Mouse (Mus musculus): ENCODE data around the gene Lmtk2. TPM values are rescaled to one million over a fixed set of nuclear protein-coding genes. Genes with fewer than 3 reads are reported as not detected.
A peak's percentile ranks its signal among the peaks of the same experiment; 100 is the strongest.

The Lmtk2 gene
- 100 to 1,000 TPM; 150 to 165 TPM for total RNA-seq (2021)
- long read RNA-seq, experiment 1, full-length matches to known transcripts, result 5 of 57 reads
- long read RNA-seq, experiment 1, partial matches to known transcripts, result 46 of 57 reads
- long read RNA-seq, experiment 1, other reads (novel, unspliced or antisense), result 6 of 57 reads
- long read RNA-seq, experiment 2, full-length matches to known transcripts, result 5 of 37 reads
- long read RNA-seq, experiment 2, partial matches to known transcripts, result 31 of 37 reads
- long read RNA-seq, experiment 2, other reads (novel, unspliced or antisense), result 1 of 37 reads

DNA sequence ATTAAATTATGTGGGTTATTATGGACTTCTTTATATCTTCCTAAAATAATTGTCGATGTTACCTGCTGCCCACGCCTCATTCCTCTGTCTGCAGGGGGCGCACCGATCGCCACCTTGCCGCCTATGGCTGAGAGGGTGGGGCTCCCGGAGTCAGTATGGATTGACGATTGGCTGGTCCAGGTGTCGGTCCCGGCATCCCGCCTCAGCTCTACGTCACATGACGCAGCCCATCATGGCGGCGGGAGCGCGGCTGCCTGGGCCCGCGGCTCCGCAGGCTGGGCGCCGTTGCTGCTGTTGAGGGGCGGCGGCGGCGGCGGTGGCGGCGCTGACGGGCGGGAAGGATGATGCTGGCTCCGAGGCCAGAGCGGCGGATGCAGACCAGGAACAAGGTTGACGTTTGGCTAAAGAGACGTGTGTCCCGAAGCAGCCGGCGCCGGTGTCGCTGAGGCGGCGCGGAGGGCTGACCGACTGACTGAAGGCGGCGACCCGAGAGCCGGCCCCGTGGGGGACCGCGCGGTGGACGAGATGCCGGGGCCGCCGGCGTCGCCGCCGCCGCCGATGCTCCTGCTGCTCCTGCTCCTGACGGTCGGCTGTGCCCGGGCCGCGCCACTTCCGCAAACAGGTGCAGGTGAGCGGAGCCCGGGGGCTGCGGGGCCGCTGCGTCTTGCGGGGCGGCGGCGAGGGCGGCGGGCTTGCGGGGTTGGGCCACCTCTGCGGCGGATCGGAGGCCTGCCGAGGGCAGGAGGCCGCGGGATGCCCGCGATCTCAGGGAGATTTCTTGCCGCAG lies at the start of gene Lmtk2:
Lmtk2 (plus strand) TSS at position 288 of the 787 bp plus-strand sequence.
- DNase-seq (ENCODE audit: low spot score in 2 of 2), result peak; percentile 98 to 99

DNA sequence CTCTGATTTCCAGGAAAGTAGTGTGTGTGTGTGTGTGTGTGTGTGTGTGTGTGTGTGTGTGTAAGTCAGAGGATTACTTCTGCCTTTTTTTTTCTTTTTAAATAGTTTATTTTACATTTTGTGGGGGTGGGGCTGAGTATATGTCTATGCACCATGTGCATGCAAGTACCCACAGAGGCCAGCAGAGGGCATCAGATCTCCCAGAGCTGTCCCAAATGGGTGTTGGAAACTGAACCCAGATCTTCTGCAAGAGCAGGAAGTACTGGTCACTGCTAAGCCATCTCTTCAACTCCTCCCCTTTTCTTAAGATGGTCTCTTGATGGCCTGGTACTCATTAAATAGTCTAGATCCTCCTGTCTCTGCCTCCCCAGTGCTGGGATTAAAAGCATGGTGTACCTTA lies 49.0 kb upstream of the Lmtk2 start:
- DNase-seq (ENCODE audit: low spot score in 2 of 2), result no peak

DNA sequence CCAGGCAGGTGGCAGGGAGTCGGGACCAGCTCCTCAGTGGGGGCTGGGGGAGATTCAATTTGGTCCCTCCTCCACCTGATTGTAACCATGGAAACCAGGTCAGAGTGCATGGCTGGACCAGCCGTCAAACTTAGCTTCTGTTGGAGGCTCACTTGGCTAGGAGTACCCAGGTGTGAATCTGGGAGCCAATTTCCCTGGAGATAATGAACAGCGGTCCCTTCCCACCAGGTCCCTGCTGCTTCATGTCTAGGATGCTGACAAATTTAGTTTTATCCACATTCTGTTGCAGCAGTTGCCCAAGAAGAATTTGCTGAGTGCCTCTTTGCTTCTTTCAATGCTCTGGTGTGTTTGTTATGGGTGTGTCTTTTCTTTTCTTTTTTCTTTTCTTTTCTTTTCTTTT lies 46.8 kb upstream of the Lmtk2 start:
- DNase-seq (ENCODE audit: low spot score in 2 of 2), result no peak

DNA sequence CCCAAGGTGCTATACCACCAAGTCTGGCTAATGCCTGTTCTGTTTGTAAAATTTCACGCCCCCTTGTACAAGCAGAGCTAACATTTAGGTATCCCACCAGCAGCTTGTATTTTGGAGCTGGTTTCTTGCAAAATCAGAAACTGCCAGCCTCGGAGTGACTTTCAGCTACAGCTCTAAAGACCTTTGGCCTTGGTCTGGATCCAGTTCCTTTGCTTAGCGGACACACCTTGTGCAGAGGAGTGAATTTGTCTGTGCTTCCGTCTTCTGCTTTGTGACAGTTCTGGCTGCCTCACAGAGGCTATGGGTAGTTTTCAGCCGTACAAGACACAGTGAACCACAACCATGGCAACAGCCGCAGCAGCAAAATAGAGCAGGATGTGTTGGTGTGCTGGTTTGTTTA lies 45.9 kb upstream of the Lmtk2 start:
- no peak for DNase-seq (ENCODE audit: low spot score in 2 of 2)

DNA sequence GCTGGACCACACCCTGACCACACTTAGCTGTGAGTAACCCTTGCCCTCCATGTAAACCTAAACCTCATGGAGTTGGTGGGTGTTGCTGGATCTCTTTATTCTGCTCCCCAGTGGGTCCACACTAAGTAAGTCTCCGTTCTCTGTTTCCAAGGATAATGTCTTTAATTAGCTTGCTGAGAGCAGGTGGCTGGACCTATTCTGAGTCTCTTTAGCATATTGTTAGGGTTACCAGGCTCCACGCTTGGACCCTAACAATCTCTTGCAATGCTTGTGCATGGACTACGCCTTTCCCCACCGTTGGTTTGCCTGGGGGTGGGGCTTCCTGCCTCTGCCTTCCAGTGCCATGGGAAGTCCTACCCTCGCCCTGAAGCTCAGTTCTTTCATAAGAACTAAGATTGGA lies 36.1 kb upstream of the Lmtk2 start:
- no peak for DNase-seq (ENCODE audit: low spot score in 2 of 2)

DNA sequence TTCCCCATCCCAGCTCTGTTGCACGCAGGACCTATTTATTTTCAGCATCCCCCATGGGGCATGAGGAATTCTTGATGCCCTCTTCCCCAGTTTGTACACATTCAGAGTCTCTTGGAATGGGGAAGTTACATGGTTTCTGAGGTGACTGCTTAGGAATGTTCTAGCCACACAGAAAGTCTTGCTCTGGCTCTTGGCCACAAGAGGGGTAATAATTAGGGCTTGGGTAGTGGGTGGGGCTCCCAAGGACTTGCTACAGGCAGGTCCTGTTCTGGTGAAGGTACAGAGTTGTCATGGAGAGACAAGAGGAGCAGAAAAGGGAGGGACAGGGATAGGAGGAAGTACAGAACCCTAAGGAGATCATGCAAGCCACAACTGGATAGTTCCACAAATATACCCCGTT lies 34.2 kb upstream of the Lmtk2 start:
- no peak for DNase-seq (ENCODE audit: low spot score in 2 of 2)

DNA sequence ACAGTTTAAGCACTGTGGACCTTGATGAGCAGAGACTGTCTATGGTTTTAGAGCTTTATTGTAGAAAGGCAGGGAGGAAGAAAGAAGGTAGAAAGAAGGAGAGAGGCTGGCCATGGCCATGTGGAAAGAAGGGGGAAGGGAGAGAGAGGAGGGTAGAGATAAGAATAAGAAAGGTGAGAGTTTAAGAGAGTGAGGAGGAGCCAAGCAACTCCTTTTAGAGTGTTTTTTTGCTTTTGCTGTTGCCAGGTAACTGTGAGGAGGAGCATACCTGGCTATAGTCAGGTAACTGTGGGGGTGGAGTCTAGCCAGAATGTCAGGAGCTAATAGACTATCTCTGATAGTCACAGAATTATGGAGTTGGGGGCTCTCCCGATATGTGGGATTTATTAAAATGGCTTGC lies 30.2 kb upstream of the Lmtk2 start:
- no peak for DNase-seq (ENCODE audit: low spot score in 2 of 2)

DNA sequence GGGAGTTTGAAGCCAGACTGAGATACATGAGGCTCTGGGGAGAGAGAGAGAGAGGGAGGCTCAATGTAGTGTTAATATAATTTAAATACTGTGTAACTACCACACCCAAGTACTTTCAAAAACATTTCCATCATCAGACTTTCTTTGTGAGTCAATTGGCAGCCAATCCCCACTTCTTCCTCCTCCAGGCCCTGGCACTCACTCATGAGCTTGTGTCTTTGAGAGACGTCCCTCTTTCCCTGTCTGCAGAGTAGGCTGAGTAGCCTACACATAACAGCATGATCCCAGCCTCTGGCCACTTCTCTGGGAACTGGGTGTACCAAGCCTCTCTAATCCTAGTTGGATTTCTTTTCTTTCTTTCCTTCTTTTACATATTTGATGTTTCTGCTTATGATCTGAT lies 29.0 kb upstream of the Lmtk2 start:
- DNase-seq (ENCODE audit: low spot score in 2 of 2), result peak; percentile 28 to 46

DNA sequence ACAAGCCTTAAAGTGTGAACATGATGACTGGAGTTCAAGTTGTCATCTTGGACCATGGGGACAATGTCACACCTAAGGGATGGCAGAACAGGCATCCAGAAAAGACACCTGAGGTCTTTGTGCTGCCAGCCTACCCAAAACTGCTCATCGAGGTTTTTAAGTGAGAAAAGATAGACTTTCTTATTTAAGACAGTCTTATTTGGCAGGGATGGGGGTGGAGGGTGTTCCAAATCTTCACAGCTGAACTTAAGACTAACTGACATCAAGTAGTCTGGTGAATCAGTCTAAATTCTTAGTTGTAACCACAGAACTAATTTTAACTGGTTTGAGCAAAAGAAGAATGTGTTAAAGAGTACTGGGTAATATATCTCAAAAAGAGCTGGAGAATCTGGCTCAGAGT lies 22.7 kb upstream of the Lmtk2 start:
- DNase-seq (ENCODE audit: low spot score in 2 of 2), result no peak

DNA sequence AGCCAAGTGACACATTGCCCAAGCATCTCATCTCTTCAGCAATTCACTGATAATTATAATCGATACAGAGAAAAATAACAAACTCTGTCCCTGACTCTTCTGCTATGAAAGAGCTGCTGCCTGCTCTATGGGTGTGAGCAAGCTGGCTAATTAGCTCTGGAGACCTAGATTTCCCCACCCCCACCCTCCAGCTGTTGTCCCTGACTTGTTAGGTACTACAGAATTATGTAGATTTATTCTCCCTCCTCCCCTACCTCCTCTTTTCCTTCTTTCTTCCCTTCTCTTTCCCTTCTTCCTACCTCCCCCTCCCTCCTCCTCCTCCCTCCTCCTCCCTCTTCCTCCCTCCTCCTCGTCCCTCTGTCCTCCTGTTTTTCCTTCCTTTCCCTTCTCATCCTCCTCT lies 19.4 kb upstream of the Lmtk2 start:
- no peak for DNase-seq (ENCODE audit: low spot score in 2 of 2)

DNA sequence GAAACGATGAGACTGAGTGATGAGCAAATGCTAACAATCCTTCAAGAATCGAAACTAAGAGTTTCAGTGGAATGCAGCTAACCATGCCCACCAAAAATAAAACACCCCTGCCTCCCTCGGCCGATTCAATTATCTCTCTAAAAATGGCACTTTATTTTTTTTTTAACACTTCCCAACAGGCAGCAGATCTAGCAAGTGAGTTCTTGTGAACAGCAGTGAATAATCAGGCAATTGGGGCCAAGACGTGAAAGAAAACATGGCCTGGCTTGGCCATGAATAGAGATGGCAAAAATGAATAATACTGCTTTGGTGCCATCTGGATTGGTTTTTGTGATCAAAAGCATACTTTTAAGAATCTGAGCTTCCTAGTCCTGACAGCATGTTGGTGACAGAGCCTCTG lies 18.2 kb upstream of the Lmtk2 start:
- DNase-seq (ENCODE audit: low spot score in 2 of 2), result no peak

DNA sequence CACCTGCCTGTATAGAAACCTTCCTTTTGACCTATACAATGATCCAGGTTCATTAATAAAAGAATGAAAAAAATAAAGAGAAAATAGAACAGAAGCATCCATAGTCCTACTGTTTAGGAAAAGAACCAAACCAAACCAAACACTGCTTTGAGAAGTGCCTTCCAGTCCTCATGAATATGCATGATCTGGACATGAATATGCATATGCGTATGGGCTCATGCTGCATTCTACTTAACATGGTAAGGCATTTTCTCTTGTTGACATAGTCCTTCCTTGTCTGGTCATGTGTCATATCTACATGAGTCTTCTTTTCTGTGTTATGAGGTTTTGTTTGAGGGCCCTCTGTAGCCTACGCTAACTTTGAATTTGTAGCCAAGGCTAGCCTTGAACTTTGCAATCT lies 16.7 kb upstream of the Lmtk2 start:
- DNase-seq (ENCODE audit: low spot score in 2 of 2), result no peak

DNA sequence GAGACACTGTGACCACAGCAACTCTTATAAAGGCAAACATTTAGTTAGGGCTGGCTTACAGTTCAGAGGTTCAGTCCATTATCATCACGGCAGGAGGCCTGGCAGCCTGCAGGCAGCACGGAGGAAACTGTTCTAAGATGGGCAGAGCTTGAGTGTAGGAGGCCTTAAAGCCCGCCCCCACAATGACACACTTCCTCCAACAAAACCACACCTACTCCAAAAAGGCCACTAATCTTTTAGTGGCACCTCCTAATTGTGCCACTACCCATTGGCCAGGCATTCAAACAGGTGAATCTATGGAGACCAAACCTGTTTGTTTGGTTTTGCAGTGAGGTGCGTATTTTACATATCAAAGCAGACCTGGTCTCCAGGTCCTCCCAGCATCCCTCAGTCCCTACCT lies 16.0 kb upstream of the Lmtk2 start:
- no peak for DNase-seq (ENCODE audit: low spot score in 2 of 2)

DNA sequence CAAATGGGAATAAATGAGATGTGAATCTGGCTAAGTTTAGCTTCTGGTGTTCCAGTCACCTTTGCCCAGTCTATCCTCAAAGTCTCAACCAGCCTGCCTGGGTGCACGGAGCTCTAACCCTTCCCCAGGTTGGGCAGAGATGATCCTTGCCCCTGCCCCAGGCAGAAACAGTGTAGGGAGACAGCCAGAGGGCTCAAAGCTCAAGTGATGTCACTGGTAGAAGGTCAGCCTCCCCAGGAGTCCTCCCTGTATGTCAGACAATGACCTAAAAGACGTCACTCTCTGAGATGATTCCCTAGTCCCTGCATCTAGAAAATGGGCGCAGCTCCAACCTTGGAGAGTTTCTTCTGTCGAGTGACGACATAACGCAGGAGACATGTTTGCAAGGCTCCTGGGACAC lies 14.5 kb upstream of the Lmtk2 start:
- no peak for DNase-seq (ENCODE audit: low spot score in 2 of 2)

DNA sequence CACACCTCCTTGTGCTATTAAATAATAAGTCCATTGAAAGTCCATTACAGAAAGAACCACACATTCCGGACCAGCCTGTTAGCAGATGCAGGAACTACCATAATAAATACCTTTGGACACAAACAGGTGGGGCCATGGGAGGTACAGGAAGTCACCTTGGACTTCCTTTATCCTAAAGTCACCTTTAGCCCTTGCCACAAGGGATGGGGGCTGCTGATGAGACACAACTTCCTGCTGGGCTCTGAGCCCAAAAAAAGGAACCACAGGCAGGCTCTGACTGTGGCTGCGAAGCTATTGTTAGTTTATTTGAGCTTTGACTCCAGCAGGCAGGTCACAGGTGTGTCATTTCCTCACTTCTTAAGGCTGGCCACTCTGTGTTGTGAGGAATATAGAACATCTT lies 13.7 kb upstream of the Lmtk2 start:
- DNase-seq (ENCODE audit: low spot score in 2 of 2), result no peak

DNA sequence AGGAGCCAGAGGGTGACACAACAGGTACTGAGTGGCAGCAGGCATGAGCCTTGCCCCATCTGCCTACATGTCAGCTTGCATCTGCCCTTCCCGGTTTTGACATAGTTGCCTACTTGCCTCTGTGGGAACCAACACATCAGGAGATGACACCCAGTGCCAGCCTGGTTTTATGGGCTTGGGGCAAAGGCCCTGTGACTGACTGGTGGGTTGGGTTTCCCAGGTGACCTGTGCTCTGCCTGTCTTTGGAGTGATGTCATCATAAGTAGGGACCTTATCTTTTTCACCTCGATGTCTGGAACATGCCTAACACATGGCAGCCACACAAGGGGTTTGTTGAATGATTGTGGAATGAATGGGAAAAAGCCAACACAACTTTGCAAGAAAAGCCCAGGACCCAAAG lies 11.9 kb upstream of the Lmtk2 start:
- no peak for DNase-seq (ENCODE audit: low spot score in 2 of 2)

DNA sequence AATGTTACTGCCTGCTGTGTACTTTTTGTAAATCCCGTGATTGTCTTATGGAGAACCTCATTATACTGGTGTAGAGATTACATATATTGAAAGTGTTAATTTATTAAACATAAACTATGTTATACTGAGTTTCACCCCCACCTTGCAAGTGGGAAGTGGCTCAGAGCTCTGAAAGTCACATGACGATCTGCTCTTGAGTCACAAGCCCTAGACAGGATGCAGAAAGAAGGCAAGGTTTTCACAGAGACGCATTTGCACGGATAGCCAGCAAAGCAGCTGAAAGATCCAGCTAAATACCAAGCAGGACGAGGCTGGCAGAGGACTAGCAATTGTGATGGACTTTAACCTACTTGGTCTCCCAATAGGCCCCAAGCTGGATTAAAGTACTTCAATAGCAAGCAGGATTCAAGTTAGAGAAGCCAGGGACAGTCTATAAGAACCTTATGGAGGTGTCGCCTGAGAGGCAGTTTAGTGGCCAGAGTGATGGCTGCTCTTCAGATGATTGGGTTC lies 4.7 kb upstream of the Lmtk2 start:
- DNase-seq (ENCODE audit: low spot score in 2 of 2), result no peak

DNA sequence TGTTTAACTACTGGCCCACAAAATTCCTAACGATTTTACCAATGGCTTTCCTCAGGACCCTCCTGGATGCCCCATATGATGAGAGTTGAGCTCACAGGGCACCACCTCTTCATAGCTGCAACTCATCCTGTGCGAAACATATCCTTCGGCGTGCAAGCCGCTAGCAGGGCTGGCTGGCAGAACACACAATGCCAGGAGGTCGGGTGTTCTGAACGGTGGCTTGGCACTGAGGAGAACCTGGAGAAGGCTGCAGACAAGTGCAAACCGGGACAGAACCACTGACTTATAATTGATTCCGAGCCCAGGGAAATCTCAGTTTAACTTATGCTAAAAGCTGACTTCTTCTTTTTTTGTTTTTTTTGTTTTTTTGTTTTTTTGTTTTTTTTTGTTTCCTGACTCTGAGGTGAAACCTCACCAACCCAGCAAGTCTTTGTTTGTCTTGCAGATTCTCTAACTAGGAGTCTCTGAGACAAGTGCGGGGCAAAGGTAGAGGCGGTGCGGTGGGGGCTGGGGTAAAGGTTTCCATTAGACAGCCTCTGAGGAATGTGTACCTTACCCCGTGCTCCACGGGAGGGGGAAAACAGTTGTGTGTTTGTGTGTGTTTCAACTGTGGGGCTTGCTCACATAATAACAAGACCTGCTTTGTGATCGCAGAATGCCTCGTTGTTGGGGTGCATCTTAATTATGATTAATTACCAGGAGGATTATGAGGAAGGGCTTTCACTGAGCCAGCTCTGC lies 2.2 kb upstream of the Lmtk2 start:
- DNase-seq (ENCODE audit: low spot score in 2 of 2), result no peak

DNA sequence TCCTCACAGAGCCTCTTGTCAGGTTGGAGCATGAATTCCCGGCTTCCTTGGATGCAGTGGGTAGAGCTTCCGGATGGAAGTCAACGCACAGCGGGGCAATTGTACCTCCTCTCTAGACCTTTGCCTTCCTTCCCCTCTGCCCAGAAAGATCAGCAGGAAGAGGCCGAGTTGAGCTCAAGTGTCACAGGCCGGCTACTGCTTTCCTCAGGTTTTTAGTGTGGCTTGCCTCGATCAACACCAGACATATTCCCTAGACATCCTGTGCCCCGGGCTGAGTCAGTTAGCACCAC lies 1.7 kb upstream of the Lmtk2 start:
- DNase-seq (ENCODE audit: low spot score in 2 of 2), result no peak

DNA sequence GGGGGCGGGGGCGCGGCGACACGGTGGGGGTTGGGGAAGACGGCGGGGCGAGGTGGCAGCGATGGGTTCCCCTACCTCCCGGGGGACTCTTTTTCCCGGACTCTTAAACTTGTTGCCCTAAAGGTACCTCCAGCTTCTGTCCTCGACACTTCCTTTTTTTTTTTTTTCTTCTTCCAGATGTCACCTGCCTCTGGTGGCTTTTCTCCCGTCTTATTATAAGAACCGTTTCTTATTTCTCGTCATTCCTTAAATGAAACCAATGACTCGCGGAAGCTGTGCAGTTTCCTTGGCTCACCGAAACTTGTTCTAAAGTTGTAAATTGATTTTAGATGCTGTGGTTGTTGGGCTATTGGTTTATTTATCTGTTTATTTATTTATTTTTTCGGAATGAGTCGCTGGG lies 712 bp downstream of the Lmtk2 start:
- no peak for DNase-seq (ENCODE audit: low spot score in 2 of 2)

DNA sequence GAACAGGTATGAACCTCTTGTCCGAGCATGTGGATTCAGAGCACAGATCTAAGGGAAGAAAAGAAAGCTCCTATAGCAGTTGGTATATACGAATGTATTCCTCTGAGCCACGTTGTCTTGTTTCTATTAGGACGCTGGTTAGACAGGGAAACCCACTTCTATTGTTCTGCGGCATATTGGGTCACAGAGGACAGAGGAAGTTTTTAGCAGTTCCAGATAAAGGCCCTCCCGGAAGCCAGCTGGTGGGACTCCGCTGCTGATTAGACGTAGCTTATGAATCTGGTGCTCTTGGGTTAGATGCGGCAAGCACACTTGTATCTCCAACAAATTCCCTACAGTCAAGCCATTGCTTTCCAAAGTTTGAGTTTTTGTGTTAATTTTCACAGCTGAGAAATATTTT lies 4.8 kb downstream of the Lmtk2 start:
- no peak for DNase-seq (ENCODE audit: low spot score in 2 of 2)

DNA sequence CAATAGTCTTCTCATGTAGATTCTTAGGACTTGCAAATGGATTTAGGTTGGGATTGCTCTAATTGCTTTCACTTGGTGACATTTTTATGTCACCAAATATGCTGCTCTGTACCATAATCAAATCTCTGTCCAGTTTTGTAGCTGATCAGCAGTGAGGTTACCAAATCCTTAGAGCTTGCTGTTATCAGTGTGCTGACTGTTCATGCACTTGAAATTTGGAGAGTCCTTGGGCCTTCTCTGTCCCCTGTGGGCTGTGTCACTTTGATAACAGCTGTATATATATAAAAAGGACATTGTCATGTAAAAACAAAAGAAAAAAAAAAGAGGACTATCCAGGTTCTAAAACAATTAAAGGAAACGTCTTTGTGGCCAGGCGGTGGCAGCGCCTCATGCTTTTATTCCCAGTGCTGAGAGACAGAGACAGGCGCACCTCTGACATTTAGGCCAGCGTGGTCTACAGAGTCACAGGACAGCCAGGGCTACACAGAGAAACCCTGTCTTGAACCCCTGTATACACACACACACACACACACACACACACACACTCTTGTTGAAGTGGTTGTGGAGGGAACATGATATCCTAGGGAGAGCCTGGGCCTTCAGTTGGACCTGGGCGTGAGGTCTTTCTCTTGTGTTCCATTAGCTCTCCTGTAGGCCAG lies 5.4 kb downstream of the Lmtk2 start:
- no peak for DNase-seq (ENCODE audit: low spot score in 2 of 2)
